Mouse (Mus musculus) midbrain, embryonic 14.5 days (tissue): Measurements from ENCODE around the gene Senp8. TPM values are rescaled to one million over a fixed set of nuclear protein-coding genes. Genes with fewer than 3 reads are reported as not detected.

Experiments
- polyA plus RNA-seq: library from polyadenylated mRNA; unstranded; fragments of >200 nt; fragmentation: Nextera tagmentation; extraction: Ambion mirVana; gene quantifications from 2 replicates; pipeline ENCODE4 v1.2.1, GENCODE M21; 2014

Gene Senp8
- polyA plus RNA-seq, 1 experiment from 2014 or later: 16.4 TPM

Other genes starting within 250 kb of the Senp8 start
- gene Hexa, start 211.2 kb downstream of the Senp8 start, polyA plus RNA-seq: 47.1 and 57.5 TPM in 2 replicates
- 0.46 and 0.74 TPM in 2 replicates for gene Tmem202, start 210.9 kb downstream of the Senp8 start, polyA plus RNA-seq
- 35.4 and 45.8 TPM in 2 replicates for gene Celf6, start 172.8 kb downstream of the Senp8 start, polyA plus RNA-seq
- 205 and 226 TPM in 2 replicates for gene Parp6, start 133.4 kb downstream of the Senp8 start, polyA plus RNA-seq
- 836 and 1,041 TPM in 2 replicates for gene Pkm, start 94.3 kb downstream of the Senp8 start, polyA plus RNA-seq
- gene Gramd2, start 70.6 kb downstream of the Senp8 start, polyA plus RNA-seq: 2.8 and 5.2 TPM in 2 replicates
- gene Myo9a, start 186 bp upstream of the Senp8 start, polyA plus RNA-seq: 30.2 and 34.0 TPM in 2 replicates
- gene Nr2e3, start 209.9 kb upstream of the Senp8 start, polyA plus RNA-seq: not detected in 2 replicates